Mouse (Mus musculus): ENCODE measurements around the gene Fbrs. TPM values are rescaled to one million over a fixed set of nuclear protein-coding genes. Genes with fewer than 3 reads are reported as not detected.
"Not testable (repeated sequence)": the region's sequence is repeated elsewhere in the genome, so short reads cannot be mapped to it uniquely, and the experiment has no call there.

Fbrs gene
- total RNA-seq, 2 experiments from 2014 or later: 54.5 to 57.8 TPM

GRCm38 (mm10) chr7:127475186-127475740 is 3.7 kb upstream of the Fbrs start:
- no peak for DNase-seq (ENCODE audit: low spot score in 2 of 2)

GRCm38 (mm10) chr7:127476336-127476735 is 2.7 kb upstream of the Fbrs start:
- no peak for DNase-seq (ENCODE audit: low spot score in 2 of 2)

GRCm38 (mm10) chr7:127476855-127477254 is 2.1 kb upstream of the Fbrs start:
- DNase-seq (ENCODE audit: low spot score in 2 of 2): no peak

GRCm38 (mm10) chr7:127477687-127478634 is 1.0 kb upstream of the Fbrs start:
- peak; percentile 99 for DNase-seq (ENCODE audit: low spot score in 2 of 2)

GRCm38 (mm10) chr7:127479318-127480225 is 573 bp downstream of the Fbrs start:
- DNase-seq (ENCODE audit: low spot score in 2 of 2): no peak

- no peak for DNase-seq (ENCODE audit: low spot score in 2 of 2)
Measured at GRCm38 (mm10) chr7:127480321-127480720, 1.3 kb downstream of the Fbrs start.

- no peak for DNase-seq (ENCODE audit: low spot score in 2 of 2)
Measured at GRCm38 (mm10) chr7:127485416-127485815, 6.4 kb downstream of the Fbrs start.

GRCm38 (mm10) chr7:127488364-127488763 is 9.4 kb downstream of the Fbrs start:
- not testable (repeated sequence) for DNase-seq (ENCODE audit: low spot score in 2 of 2)

GRCm38 (mm10) chr7:127489982-127490381 is 11.0 kb downstream of the Fbrs start:
- no peak for DNase-seq (ENCODE audit: low spot score in 2 of 2)

- DNase-seq (ENCODE audit: low spot score in 2 of 2): no peak
Measured at GRCm38 (mm10) chr7:127491846-127492245, 12.8 kb downstream of the Fbrs start.

GRCm38 (mm10) chr7:127494648-127495047 is 15.6 kb downstream of the Fbrs start:
- no peak for DNase-seq (ENCODE audit: low spot score in 2 of 2)

GRCm38 (mm10) chr7:127497382-127497781 is 18.4 kb downstream of the Fbrs start:
- DNase-seq (ENCODE audit: low spot score in 2 of 2): no peak

GRCm38 (mm10) chr7:127498407-127498806 is 19.4 kb downstream of the Fbrs start:
- no peak for DNase-seq (ENCODE audit: low spot score in 2 of 2)

- no peak for DNase-seq (ENCODE audit: low spot score in 2 of 2)
Measured at GRCm38 (mm10) chr7:127508291-127508690, 29.3 kb downstream of the Fbrs start.

GRCm38 (mm10) chr7:127509830-127510229 is 30.8 kb downstream of the Fbrs start:
- not testable (repeated sequence) for DNase-seq (ENCODE audit: low spot score in 2 of 2)

- no peak for DNase-seq (ENCODE audit: low spot score in 2 of 2)
Measured at GRCm38 (mm10) chr7:127511241-127511640, 32.2 kb downstream of the Fbrs start.

- DNase-seq (ENCODE audit: low spot score in 2 of 2): peak; percentile 93 to 95
Measured at GRCm38 (mm10) chr7:127511808-127512230, 32.8 kb downstream of the Fbrs start, which contains the start of gene Srcap. Srcap (plus strand) TSS chr7:127511983.

GRCm38 (mm10) chr7:127512231-127513015 is 33.4 kb downstream of the Fbrs start:
- DNase-seq (ENCODE audit: low spot score in 2 of 2): peak; percentile 81 to 86

- DNase-seq (ENCODE audit: low spot score in 2 of 2): no peak
Measured at GRCm38 (mm10) chr7:127513016-127513390, 34.0 kb downstream of the Fbrs start.

- no peak for DNase-seq (ENCODE audit: low spot score in 2 of 2)
Measured at GRCm38 (mm10) chr7:127513781-127514180, 34.8 kb downstream of the Fbrs start.
